Mouse (Mus musculus) liver, embryonic 15.5 days (tissue): Measurements from ENCODE around the gene Ethe1. TPM values are rescaled to one million over a fixed set of nuclear protein-coding genes. Genes with fewer than 3 reads are reported as not detected.

Experiments used
- ATAC-seq: fragments of 200-750 bp; cut with Nextera tagmentation; 2 replicates; pipeline ENCODE4 v1.8.0; 2017; ENCODE audit warnings: moderate number of reproducible peaks, mild to moderate bottlenecking, moderate library complexity; ENCODE audit not compliant: insufficient read depth
- H3K27ac ChIP-seq: fragments of 300-500 bp; sonication (generic); replicated peaks from 2 replicates; pipeline ENCODE4 v1.5.1; 2015; ENCODE audit warnings: mild to moderate bottlenecking, inconsistent platforms
- H3K27me3 ChIP-seq: fragments of 300-500 bp; sonication (generic); 2 replicates; pipeline ENCODE4 v1.6.1; 2015; ENCODE audit warnings: mild to moderate bottlenecking, inconsistent platforms
- H3K36me3 ChIP-seq: fragments of 300-500 bp; sonication (generic); replicated peaks from 2 replicates; pipeline ENCODE4 v1.6.1; 2015; ENCODE audit warnings: moderate library complexity, mild to moderate bottlenecking, inconsistent platforms
- H3K4me1 ChIP-seq: fragments of 300-500 bp; sonication (generic); replicated peaks from 2 replicates; pipeline ENCODE4 v1.6.1; 2015; ENCODE audit warnings: inconsistent platforms
- H3K4me2 ChIP-seq: fragments of 300-500 bp; sonication (generic); 2 replicates; pipeline ENCODE4 v1.6.1; 2015; ENCODE audit warnings: moderate library complexity, mild to moderate bottlenecking, inconsistent platforms
- H3K4me3 ChIP-seq: fragments of 300-500 bp; sonication (generic); replicated peaks from 2 replicates; pipeline ENCODE4 v1.5.1; 2015; ENCODE audit warnings: mild to moderate bottlenecking, inconsistent platforms
- H3K9ac ChIP-seq: fragments of 300-500 bp; sonication (generic); 2 replicates; pipeline ENCODE4 v1.6.1; 2015; ENCODE audit warnings: moderate library complexity, mild to moderate bottlenecking, inconsistent platforms
- H3K9me3 ChIP-seq: fragments of 300-500 bp; sonication (generic); replicated peaks from 2 replicates; pipeline ENCODE4 v1.6.1; 2016; ENCODE audit warnings: inconsistent platforms
- whole genome bisulfite sequencing: fragments of 180-500 bp; shearing (Covaris S2); methylation state at CpG from one replicate; pipeline ENCODE4 v1.1.7; 2015; ENCODE audit warnings: mixed read lengths; ENCODE audit not compliant: insufficient replicate concordance; 5-methylcytosine and 5-hydroxymethylcytosine counted together
- polyA plus RNA-seq: library from polyadenylated mRNA; unstranded; fragments of >200 nt; fragmentation: Nextera tagmentation; extraction: Ambion mirVana; gene quantifications from 2 replicates; pipeline ENCODE4 v1.2.1, GENCODE M21; 2015

The Ethe1 gene
- polyA plus RNA-seq = 27.1 and 28.9 TPM in 2 replicates

- Histone ChIP-seq H3K4me3 (peak within 1 kb of the TSS; percentile 47), H3K4me2 (peak within 1 kb of the TSS; percentile 73), H3K4me1 (peaks cover 41% of the 10 kb centered on the region), H3K27me3 (peaks cover 41% of the 10 kb centered on the region), H3K9me3 (no peaks in the 10 kb centered on the region), H3K27ac (no peak within 1 kb of the TSS), H3K36me3 (no peaks in the 10 kb centered on the region), H3K9ac (no peak within 1 kb of the TSS)
- WGBS = 7% methylated on average over 30 of the region's 30 CpGs
- no peak for ATAC-seq
Measured at GRCm38 (mm10) chr7:24587330-24588105, at the start of gene Ethe1, which contains the start of gene Zfp575. Ethe1 (plus strand) TSS chr7:24587543. Zfp575 (minus strand) TSS chr7:24587641.

- Histone ChIP-seq H3K4me3 (no peak overlapping the region), H3K4me2 (no peak overlapping the region), H3K36me3 (peaks cover 18% of the 10 kb centered on the region), H3K9me3 (no peaks in the 10 kb centered on the region), H3K9ac (no peak overlapping the region), H3K27ac (no peak overlapping the region), H3K4me1 (0 out of 2 replicates have a peak, but pooled peaks cover 4% of the 10 kb centered on the region), H3K27me3 (no peaks in the 10 kb centered on the region)
- 50% methylated on average over 5 of the region's 5 CpGs for WGBS
- no peak for ATAC-seq
Measured at GRCm38 (mm10) chr7:24537591-24537990, 49.8 kb upstream of the Ethe1 start.

GRCm38 (mm10) chr7:24538154-24538553 is 49.2 kb upstream of the Ethe1 start:
- H3K27me3 ChIP-seq = no peaks in the 10 kb centered on the region
- peaks cover 14% of the 10 kb centered on the region for H3K36me3 ChIP-seq
- H3K4me1 ChIP-seq = 0 out of 2 replicates have a peak, but pooled peaks cover 4% of the 10 kb centered on the region
- H3K4me2 ChIP-seq = no peak overlapping the region
- no peak overlapping the region for H3K9ac ChIP-seq
- H3K4me3 ChIP-seq = no peak overlapping the region
- WGBS = 30% methylated on average over 5 of the region's 5 CpGs
- H3K27ac ChIP-seq = no peak overlapping the region
- ATAC-seq = no peak
- no peaks in the 10 kb centered on the region for H3K9me3 ChIP-seq

- H3K4me2 ChIP-seq = no peak overlapping the region
- WGBS = 43% methylated on average over 5 of the region's 5 CpGs
- peaks cover 9% of the 10 kb centered on the region for H3K36me3 ChIP-seq
- H3K27me3 ChIP-seq = no peaks in the 10 kb centered on the region
- H3K9ac ChIP-seq = no peak overlapping the region
- H3K9me3 ChIP-seq = no peaks in the 10 kb centered on the region
- ATAC-seq = no peak
- H3K4me1 ChIP-seq = 0 out of 2 replicates have a peak, but pooled peaks cover 4% of the 10 kb centered on the region
- no peak overlapping the region for H3K27ac ChIP-seq
- H3K4me3 ChIP-seq = no peak overlapping the region
Measured at GRCm38 (mm10) chr7:24538701-24539100, 48.6 kb upstream of the Ethe1 start.

- Histone ChIP-seq H3K27ac (no peak overlapping the region), H3K9ac (no peak overlapping the region), H3K36me3 (no peaks in the 10 kb centered on the region), H3K9me3 (no peaks in the 10 kb centered on the region), H3K4me2 (no peak overlapping the region), H3K4me1 (0 out of 2 replicates have a peak, but pooled peaks cover 4% of the 10 kb centered on the region), H3K27me3 (no peaks in the 10 kb centered on the region), H3K4me3 (no peak overlapping the region)
- 76% methylated on average over 4 of the region's 4 CpGs for WGBS
- ATAC-seq = no peak
Measured at GRCm38 (mm10) chr7:24539686-24540085, 47.7 kb upstream of the Ethe1 start.

- WGBS = 60% methylated on average over 2 of the region's 2 CpGs
Measured at GRCm38 (mm10) chr7:24544506-24544905, 42.8 kb upstream of the Ethe1 start.

GRCm38 (mm10) chr7:24546068-24546614 is 41.2 kb upstream of the Ethe1 start, which contains the start of the genes Pinlyp and Xrcc1:
Pinlyp (minus strand) TSS chr7:24546118.
Xrcc1 (plus strand) TSS chr7:24546289.
- peaks cover 27% of the 10 kb centered on the region for H3K4me1 ChIP-seq
- ATAC-seq = no peak
- H3K27ac ChIP-seq = peak within 1 kb of the TSS; percentile 72
- 41% methylated on average over 13 of the region's 13 CpGs for WGBS
- H3K4me3 ChIP-seq = peak within 1 kb of the TSS; percentile 89
- no peaks in the 10 kb centered on the region for H3K9me3 ChIP-seq
- peak within 1 kb of the TSS; percentile 82 for H3K4me2 ChIP-seq
- H3K9ac ChIP-seq = peak within 1 kb of the TSS; percentile 93
- H3K27me3 ChIP-seq = no peaks in the 10 kb centered on the region
- peaks cover 22% of the 10 kb centered on the region for H3K36me3 ChIP-seq

More at GRCm38 (mm10) chr7:24544506-24544905, 42.8 kb upstream of the Ethe1 start:
- Histone ChIP-seq H3K9me3 (no peaks in the 10 kb centered on the region), H3K4me1 (peaks cover 29% of the 10 kb centered on the region), H3K4me3 (no peak overlapping the region), H3K27ac (no peak overlapping the region), H3K27me3 (no peaks in the 10 kb centered on the region), H3K4me2 (no peak overlapping the region), H3K9ac (no peak overlapping the region), H3K36me3 (peaks cover 13% of the 10 kb centered on the region)
- ATAC-seq = no peak

GRCm38 (mm10) chr7:24546634-24547389 is 40.5 kb upstream of the Ethe1 start:
- peaks cover 22% of the 10 kb centered on the region for H3K36me3 ChIP-seq
- ATAC-seq = peak; percentile 97
- H3K27ac ChIP-seq = peak overlapping the region; percentile 72
- no peaks in the 10 kb centered on the region for H3K27me3 ChIP-seq
- peaks cover 31% of the 10 kb centered on the region for H3K4me1 ChIP-seq
- no peaks in the 10 kb centered on the region for H3K9me3 ChIP-seq
- peak overlapping the region; percentile 82 for H3K4me2 ChIP-seq
- peak overlapping the region; percentile 93 for H3K9ac ChIP-seq
- H3K4me3 ChIP-seq = peak overlapping the region; percentile 89
- whole genome bisulfite sequencing = 1% methylated on average over 57 of the region's 57 CpGs

- peak overlapping the region; percentile 72 for H3K27ac ChIP-seq
- H3K36me3 ChIP-seq = peaks cover 29% of the 10 kb centered on the region
- H3K9me3 ChIP-seq = no peaks in the 10 kb centered on the region
- H3K4me1 ChIP-seq = peaks cover 31% of the 10 kb centered on the region
- no peak for ATAC-seq
- WGBS = 23% methylated on average over 13 of the region's 13 CpGs
- H3K4me2 ChIP-seq = peak overlapping the region; percentile 82
- H3K9ac ChIP-seq = peak overlapping the region; percentile 93
- peak overlapping the region; percentile 89 for H3K4me3 ChIP-seq
- H3K27me3 ChIP-seq = no peaks in the 10 kb centered on the region
Measured at GRCm38 (mm10) chr7:24547534-24548036, 39.8 kb upstream of the Ethe1 start.

- Histone ChIP-seq H3K4me2 (peak overlapping the region; percentile 23; the same call in 1 of the 2 replicates), H3K9ac (no peak overlapping the region), H3K27me3 (no peaks in the 10 kb centered on the region), H3K27ac (peak overlapping the region; percentile 59), H3K4me1 (peaks cover 15% of the 10 kb centered on the region), H3K36me3 (peaks cover 58% of the 10 kb centered on the region), H3K9me3 (no peaks in the 10 kb centered on the region), H3K4me3 (no peak overlapping the region)
- ATAC-seq = peak; percentile 74
- 76% methylated on average over 12 of the region's 12 CpGs for WGBS
Measured at GRCm38 (mm10) chr7:24551985-24552759, 35.2 kb upstream of the Ethe1 start.
